Mouse (Mus musculus) testis, adult 2 months (tissue): ENCODE results near the gene Cox15. TPM values are rescaled to one million over a fixed set of nuclear protein-coding genes. Genes with fewer than 3 reads are reported as not detected.

Experiments
- H3K27ac ChIP-seq: fragments of 200-500 bp; 2 replicates; pipeline ENCODE4 v1.5.1; 2012; ENCODE audit warnings: low read depth, low read length; ENCODE audit not compliant: control insufficient read depth, insufficient read depth
- H3K27me3 ChIP-seq: fragments of 200-500 bp; 2 replicates; pipeline ENCODE4 v1.6.1; 2012; ENCODE audit warnings: mild to moderate bottlenecking, low read length, moderate library complexity; ENCODE audit not compliant: control insufficient read depth, insufficient read depth
- H3K36me3 ChIP-seq: fragments of 200-500 bp; 2 replicates; pipeline ENCODE4 v1.6.1; 2012; ENCODE audit warnings: mild to moderate bottlenecking, low read length; ENCODE audit not compliant: control insufficient read depth, insufficient read depth
- H3K4me1 ChIP-seq: fragments of 200-500 bp; 2 replicates; pipeline ENCODE4 v1.6.1; 2012; ENCODE audit warnings: low read length; ENCODE audit not compliant: control insufficient read depth, insufficient read depth
- H3K4me3 ChIP-seq: fragments of 200-500 bp; 2 replicates; pipeline ENCODE4 v1.5.1; 2012; ENCODE audit warnings: low read depth, mild to moderate bottlenecking, low read length, moderate library complexity, mixed read lengths; ENCODE audit not compliant: control insufficient read depth
- CTCF ChIP-seq: fragments of 200-500 bp; IDR thresholded peaks from 2 replicates; pipeline ENCODE4 v1.5.1; 2012; ENCODE audit warnings: low read depth, mild to moderate bottlenecking, inconsistent platforms, low read length, moderate library complexity; ENCODE audit not compliant: control insufficient read depth, insufficient read depth, insufficient replicate concordance
- POLR2A ChIP-seq: fragments of 200-500 bp; IDR thresholded peaks from 2 replicates; pipeline ENCODE4 v1.6.1; 2012; ENCODE audit warnings: low read depth, mild to moderate bottlenecking, inconsistent platforms, low read length, moderate library complexity; ENCODE audit not compliant: control insufficient read depth
- polyA plus RNA-seq: library from polyadenylated mRNA; depleted of rRNA; stranded (reverse); fragments of >200 nt; gene quantifications from 2 replicates; pipeline ENCODE4 v1.2.3, GENCODE M21; 2012

Gene Cox15
- polyA plus RNA-seq, 1 experiment: 5.5 TPM

GRCm38 (mm10) chr19:43760504-43760903 is 7.7 kb upstream of the Cox15 start:
- H3K4me3 ChIP-seq: no peak overlapping the region
- H3K27me3 ChIP-seq: no peaks in the 10 kb centered on the region
- H3K27ac ChIP-seq: no peak overlapping the region
- TF ChIP-seq POLR2A: no peak
- no peak for TF ChIP-seq CTCF
- no peaks in the 10 kb centered on the region for H3K4me1 ChIP-seq
- H3K36me3 ChIP-seq: 0 out of 2 replicates have a peak, but pooled peaks cover 1% of the 10 kb centered on the region

GRCm38 (mm10) chr19:43754872-43755271 is 2.1 kb upstream of the Cox15 start:
- no peak overlapping the region for H3K27ac ChIP-seq
- no peaks in the 10 kb centered on the region for H3K27me3 ChIP-seq
- 0 out of 2 replicates have a peak, but pooled peaks cover 1% of the 10 kb centered on the region for H3K36me3 ChIP-seq
- no peak overlapping the region for H3K4me3 ChIP-seq
- no peaks in the 10 kb centered on the region; the same call in 1 of the 2 replicates for H3K4me1 ChIP-seq
- TF ChIP-seq CTCF: no peak

DNA sequence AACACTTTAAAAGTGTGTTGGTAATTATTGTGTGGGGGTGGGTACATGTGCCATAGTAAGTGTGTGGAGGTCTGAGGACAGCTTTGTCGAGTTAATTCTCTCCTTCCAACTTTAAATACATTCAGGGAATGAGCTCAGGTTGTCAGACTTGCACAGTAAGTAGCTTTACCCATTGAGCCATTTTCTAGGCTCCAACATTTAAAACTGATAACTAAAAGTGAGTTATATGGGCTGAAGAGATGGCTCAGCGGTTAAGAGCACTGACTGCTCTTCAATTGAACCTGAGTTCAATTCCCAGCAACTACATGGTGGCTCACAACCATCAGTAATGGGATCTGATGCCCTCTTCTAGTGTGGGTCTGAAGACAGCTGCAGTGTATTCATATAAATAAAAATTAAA is 1.4 kb upstream of the Cox15 start:
- Histone ChIP-seq H3K4me1 (no peaks in the 10 kb centered on the region; the same call in 1 of the 2 replicates), H3K27me3 (no peaks in the 10 kb centered on the region), H3K27ac (no peak overlapping the region), H3K36me3 (no peaks in the 10 kb centered on the region), H3K4me3 (no peak overlapping the region)
- no peak for TF ChIP-seq CTCF
- no peak for TF ChIP-seq POLR2A

DNA sequence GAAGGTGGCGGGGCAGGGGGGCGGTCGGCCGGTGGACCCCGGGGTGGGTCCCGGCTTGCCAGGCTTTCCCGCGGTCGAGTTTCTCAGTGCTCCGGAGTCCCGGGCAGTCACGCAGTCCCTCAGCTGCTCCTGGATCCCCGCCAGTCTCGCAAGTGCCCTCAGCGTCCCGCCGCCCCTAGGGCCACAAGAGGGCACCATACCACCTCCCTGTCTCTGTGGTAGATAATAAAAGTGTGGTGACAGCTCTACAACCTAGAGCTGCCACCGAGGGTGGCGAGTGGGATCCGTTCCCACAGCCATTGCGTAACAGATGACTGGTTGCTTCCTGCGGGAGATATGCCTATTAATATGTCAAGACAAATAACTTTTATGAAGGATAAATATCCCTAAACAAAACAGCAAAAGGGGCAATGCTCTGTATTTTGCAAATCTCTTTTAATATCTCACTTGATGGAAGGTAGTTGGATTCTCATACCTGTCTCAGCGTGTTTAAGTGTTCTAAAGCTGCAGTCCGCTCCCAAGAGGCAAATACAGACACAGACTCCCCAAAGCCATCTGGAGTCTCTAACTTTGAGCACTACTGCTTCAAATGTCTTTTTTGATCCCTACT is 531 bp upstream of the Cox15 start:
- peak overlapping the region; percentile 99 for H3K4me3 ChIP-seq
- H3K27me3 ChIP-seq: no peaks in the 10 kb centered on the region
- H3K27ac ChIP-seq: peak overlapping the region; percentile 97
- no peaks in the 10 kb centered on the region for H3K36me3 ChIP-seq
- no peaks in the 10 kb centered on the region; the same call in 1 of the 2 replicates for H3K4me1 ChIP-seq
- TF ChIP-seq CTCF (peak; percentile 52; the same call in 1 of the 2 replicates), POLR2A (no peak; the same call in 1 of the 2 replicates)

DNA sequence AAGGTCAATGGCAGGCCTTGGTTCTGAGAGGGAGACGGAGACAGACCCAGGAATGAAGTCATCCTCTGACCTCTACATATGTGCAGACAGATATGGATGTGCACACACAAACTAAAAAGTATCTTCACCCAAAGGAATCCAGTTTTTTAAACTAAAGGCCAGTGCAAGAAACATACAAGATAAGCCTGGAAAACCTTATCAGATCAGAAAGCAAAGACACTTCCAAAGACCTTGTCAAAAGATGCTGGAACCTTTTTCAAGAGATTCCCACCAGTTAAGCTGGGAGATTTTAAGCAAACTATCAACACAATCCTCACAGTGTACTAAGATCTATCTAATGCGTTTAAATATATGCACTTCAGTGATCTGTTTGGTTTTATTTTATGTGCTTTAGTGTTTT is 2.8 kb downstream of the Cox15 start:
- no peaks in the 10 kb centered on the region for H3K36me3 ChIP-seq

GRCm38 (mm10) chr19:43747877-43748276 is 4.9 kb downstream of the Cox15 start:
- Histone ChIP-seq H3K27ac (no peak overlapping the region), H3K4me1 (no peaks in the 10 kb centered on the region), H3K36me3 (no peaks in the 10 kb centered on the region), H3K4me3 (no peak overlapping the region), H3K27me3 (no peaks in the 10 kb centered on the region)
- TF ChIP-seq CTCF (no peak), POLR2A (no peak)

More for the DNA sequence above, 2.8 kb downstream of the Cox15 start:
- no peak for TF ChIP-seq POLR2A
- Histone ChIP-seq H3K27me3 (no peaks in the 10 kb centered on the region), H3K4me3 (no peak overlapping the region), H3K4me1 (no peaks in the 10 kb centered on the region; the same call in 1 of the 2 replicates), H3K27ac (no peak overlapping the region)

- H3K4me1 ChIP-seq: no peaks in the 10 kb centered on the region
- TF ChIP-seq CTCF: no peak
- TF ChIP-seq POLR2A: no peak
- H3K27ac ChIP-seq: no peak overlapping the region
- H3K27me3 ChIP-seq: no peaks in the 10 kb centered on the region
- no peaks in the 10 kb centered on the region for H3K36me3 ChIP-seq
- no peak overlapping the region for H3K4me3 ChIP-seq
These were observed 7.1 kb downstream of the Cox15 start for GRCm38 (mm10) chr19:43745740-43746139.
